Mouse (Mus musculus) granulocyte monocyte progenitor cell, adult 5-6 weeks (primary cell): ENCODE measurements around the gene Slc25a23. TPM values are rescaled to one million over a fixed set of nuclear protein-coding genes. Genes with fewer than 3 reads are reported as not detected.

ENCODE experiments used
- ATAC-seq: replicated peaks from 2 replicates; pipeline ENCODE4 v1.8.0; 2016; ENCODE audit warnings: mild to moderate bottlenecking, moderate TSS enrichment, inconsistent platforms; ENCODE audit not compliant: poor library complexity, severe bottlenecking
- total RNA-seq, 2 experiments: library from RNA; stranded (forward) in 1 of 2; stranded (reverse) in 1 of 2; fragments of 200-712, 200-1000 nt in 1 of 2; fragments of >200 nt in 1 of 2; fragmentation: Nextera tagmentation in 1 of 2; gene quantifications; 2 replicates each; pipeline ENCODE4 v1.2.3; 2014 to 2017

The Slc25a23 gene
- 15.2 and 23.8 TPM in 2 replicates for total RNA-seq (2014; fragmentation: Nextera tagmentation)
- 1.6 and 1.7 TPM in 2 replicates for total RNA-seq (2017)

DNA sequence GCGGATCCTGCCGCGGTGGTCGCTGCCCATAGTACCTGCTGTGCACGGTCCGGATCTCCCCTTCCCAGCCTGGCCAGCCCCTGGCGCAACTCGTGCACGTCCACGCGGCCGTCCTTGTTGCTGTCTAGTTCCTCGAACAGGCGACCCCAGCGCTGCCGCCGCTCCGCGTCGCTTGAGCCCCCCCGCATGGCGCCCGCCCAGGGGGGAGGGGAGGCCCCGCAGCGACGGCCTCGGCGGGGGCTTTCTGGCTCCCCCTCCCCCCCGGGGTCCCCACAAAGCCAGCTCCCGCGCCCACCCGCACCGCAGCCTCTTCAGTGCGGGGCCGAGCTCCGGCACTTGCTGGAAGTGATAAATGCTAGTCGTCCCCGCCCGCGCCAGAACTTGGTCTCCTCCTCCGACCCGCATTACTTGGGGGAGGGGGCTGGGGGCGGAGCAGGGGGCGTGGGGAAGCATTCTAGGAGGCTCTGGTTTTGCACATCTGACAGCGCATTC is at the start of gene Slc25a23:
TSS of gene Slc25a23 (minus strand) at position 378 of the 492 bp plus-strand sequence.
- ATAC-seq: peak; percentile 13; the same call in 1 of the 2 replicates

DNA sequence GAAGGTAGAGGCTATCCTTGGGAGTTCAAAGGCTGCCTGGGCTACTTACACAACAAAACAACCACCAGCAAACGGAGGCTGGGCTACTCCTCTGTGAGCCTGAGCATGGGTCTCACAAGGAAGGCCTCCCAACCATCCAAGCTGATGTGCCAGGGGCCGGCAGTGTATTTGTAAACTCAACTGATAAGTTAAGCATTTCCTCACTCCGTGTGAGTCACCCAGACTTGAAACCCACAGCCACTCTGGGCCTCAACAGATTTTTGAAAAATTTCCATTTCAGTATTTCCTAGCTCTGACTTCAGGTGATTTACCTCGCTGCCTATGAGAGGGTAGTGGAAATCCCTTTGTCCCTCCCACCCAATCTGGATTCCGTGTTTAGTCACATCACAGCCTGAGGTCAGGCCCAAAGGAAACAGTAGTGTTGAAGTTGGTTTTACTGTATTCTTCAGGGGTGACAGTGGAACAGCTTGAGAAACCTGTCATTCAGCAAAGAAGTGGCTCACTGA is 49.1 kb upstream of the Slc25a23 start:
- ATAC-seq: no peak

DNA sequence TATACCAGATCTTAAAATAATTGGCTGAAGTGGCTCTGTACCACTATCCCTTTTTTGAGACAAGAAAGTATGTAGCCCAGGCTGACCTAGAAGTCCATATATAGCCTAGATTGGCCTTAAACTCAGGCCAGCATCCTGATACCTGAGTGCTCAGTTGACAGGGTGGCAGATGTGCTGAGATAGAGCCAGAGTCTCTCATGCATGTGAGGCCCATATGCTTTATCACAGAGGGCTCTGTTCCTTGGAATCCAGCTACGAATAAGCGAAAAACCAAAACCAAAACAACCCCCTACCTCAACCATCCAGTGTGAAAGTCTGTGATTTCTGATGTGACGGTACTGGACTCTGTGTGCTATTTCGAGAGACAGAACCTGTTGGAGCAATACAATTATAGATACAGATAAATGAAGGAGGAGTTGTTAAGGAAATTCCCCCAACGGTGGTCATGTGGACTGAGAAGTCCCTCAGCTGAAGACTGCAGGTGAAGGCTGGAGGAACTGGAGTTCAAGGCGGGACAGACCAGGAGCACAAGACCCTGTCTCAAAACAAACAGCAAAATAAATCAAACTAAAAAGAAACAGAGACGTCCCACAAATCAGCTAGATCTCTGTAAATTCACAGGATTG is 48.5 kb upstream of the Slc25a23 start:
- ATAC-seq: no peak

DNA sequence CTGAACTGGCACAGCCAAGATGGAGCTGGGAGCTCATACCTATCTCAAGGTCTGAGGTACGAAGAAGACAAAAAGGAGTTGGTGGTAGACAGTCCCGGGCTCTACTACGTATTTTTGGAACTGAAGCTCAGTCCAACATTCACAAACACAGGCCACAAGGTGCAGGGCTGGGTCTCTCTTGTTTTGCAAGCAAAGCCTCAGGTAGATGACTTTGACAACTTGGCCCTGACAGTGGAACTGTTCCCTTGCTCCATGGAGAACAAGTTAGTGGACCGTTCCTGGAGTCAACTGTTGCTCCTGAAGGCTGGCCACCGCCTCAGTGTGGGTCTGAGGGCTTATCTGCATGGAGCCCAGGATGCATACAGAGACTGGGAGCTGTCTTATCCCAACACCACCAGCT is 47.4 kb upstream of the Slc25a23 start:
- ATAC-seq: no peak

DNA sequence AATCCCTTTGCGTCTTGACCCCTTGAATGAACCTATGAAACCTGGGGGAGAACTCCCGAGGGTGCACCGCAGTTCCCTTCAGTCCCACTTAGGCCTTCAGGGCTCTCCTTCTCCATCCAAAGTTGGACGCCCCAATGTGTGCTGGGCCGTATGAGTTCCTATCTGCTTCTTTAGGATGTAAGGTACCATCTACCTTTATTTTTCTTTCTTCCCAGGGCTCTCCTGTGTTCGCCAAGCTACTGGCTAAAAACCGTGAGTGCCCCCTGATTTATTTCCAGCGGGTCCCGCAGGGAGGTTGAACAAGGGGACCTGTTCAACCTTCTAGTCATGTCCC is 46.3 kb upstream of the Slc25a23 start:
- no peak for ATAC-seq

DNA sequence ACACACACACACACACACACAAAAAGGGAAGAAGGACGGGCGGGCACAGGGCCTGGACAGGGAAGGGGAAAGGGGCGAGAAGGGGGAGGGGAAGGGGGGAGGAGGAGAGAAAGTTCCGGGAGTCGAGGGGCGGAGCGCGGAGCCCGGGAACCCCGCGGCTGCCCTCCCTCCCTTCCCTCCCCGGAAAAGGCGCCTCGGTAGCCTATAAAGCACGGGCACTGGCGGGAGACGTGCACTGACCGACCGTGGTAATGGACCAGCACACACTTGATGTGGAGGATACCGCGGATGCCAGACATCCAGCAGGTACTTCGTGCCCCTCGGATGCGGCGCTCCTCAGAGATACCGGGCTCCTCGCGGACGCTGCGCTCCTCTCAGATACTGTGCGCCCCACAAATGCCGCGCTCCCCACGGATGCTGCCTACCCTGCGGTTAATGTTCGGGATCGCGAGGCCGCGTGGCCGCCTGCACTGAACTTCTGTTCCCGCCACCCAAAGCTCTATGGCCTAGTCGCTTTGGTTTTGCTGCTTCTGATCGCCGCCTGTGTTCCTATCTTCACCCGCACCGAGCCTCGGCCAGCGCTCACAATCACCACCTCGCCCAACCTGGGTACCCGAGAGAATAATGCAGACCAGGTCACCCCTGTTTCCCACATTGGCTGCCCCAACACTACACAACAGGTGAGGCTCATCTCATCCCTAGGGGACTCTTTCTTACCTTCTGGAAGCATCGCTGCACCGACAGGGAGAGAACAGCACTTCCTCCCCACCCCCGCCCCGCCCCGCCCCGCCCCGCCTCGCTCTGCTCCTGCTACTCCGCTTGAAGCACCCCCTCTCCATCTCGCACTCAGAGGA is 45.7 kb upstream of the Slc25a23 start, which contains the start of gene Tnfsf9:
TSS of gene Tnfsf9 (plus strand) at position 145 of the 854 bp plus-strand sequence.
- peak; percentile 45 for ATAC-seq

DNA sequence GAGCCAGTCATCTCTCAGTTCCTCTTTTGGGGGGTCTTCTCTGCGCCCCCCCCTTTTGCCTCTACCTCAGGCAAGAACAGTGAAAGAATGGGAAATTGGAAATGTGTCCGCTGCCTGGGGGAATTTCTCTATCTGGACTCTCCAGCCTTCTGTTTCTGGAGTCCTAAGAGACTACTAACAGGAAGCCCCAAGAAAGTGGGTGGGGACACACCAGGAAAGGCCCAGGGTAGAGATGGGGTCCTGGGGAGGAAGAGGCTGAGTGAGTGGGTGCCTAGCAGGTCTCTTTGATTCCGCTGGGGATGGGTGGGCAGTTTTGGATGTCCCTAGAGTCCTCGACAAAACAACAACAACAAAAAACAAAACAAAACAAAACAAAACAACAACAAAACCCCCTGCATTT is 44.8 kb upstream of the Slc25a23 start:
- peak; percentile 23 for ATAC-seq

DNA sequence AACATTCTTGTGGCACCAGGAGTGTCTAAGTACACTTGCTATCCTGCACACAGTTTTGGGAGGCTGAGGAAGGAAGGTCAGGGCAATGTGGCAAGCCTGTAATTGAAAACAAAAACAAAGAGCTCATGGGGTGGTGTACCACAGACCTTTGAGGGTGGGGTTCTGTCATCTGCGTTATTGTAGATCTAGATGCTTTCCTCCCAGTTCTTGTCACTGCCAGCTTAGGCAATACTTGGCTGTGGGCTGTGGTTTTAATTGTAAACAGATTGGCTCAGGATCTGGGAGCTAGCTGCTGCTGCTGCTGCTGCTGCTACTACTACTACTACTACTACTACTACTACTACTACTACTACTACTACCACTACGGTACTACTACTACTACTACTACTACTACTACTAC is 42.6 kb upstream of the Slc25a23 start:
- peak; percentile 39 for ATAC-seq

DNA sequence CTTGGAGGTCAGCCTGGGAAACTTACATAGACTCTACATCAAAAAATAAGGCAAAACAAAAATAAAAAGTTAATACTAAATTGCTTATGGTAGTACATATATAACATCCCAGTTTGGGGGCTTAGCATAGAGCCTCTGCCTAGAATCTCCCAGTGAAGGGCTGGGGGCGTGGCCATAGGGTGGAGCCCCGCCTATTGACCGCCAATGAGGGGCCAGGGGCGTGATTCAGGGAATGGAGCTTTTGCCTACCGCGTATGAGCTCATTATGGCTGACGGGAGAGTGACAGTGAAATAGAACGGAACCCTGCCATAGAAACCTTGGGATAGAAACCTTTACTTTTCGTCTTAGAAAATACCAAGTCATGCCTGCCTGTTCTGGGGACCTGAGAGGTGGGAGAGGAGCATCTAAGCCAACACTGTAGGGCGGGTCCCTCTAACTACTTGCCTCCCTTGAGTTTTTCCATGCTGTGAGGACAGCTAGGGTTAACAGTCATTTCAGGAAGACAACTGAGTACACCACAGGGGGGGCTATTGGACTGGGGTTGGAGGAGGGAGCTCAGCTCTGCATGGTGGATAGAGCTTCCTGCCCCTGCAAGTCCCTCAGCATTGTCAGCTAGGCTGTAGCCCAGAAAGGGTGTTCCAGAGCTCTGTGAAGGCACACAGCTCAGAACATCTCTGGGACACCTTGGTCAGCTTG is 40.1 kb upstream of the Slc25a23 start:
- ATAC-seq: 0 out of 2 replicates have a peak, but pooled peaks have one; percentile 14

DNA sequence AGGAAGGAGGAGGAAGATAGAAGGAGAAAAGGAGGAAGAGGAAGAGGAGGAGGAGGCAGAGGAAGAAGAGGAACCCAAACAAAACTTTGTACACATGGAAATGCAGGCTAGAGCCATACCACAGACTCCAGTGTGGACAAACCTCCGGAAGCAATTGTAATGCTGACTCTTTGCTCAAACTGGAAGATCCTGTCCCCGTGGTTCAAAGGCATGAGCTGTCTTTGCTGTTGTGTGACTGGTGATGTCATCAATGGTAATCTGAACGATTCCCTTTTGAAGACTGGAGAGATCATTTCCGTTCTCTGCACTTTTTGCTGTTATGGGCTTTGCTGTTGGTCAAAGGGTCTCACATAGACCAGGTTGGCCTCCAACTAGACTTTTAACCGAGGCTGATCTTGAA is 38.7 kb upstream of the Slc25a23 start:
- ATAC-seq: no peak

DNA sequence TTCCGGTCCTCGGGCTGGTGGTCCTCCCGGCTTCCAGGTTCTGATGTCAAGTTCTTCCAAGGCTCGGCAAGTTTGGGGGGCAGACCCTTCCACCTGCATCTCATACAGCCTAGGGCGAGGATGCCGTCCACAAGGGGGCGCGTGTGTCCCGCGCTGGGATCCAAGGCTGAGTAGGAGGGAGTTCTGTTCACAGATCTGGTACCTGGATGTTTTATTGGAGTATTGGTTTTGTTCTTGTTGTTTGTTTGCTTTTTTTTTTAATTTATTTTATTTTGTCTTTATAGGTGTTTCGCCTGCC is 36.9 kb upstream of the Slc25a23 start:
- peak; percentile 42 for ATAC-seq

DNA sequence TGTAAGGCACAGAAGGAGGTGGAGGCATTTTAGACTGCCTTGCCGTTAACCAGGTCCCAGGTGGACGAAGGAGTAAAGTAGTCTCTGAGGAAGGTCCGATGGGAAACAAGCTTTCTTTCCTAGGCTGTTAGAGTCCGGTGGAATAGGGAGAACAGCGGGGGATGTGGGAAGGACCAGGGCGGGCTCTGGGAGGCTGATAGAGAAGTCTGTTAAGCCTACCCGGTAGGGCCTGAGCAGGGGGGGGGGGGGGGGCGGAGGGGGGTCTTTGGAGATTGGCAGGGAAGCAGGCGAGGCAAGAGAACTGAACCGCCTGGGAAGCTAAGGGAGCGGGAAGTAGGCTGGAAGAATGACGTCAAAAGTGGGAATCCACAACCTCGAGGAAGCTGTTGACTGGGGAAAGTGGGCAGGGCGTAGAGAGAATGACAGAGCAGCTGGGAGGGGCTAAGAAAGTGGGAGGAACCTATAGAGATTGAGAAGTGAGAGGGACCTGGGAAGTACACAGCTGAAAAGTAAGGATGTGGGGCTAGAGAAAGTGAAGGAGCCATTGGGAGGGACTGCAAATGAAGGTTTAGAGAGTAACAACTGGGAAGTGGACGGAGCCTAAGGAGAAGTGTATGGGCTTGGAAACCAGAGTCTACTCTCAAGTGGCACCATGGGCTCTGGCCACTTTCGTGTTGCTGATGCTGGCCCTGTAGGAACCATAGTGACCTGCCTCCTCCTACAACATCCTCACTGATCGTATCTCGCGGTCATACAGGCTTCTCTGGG is 36.4 kb upstream of the Slc25a23 start:
- peak; percentile 77 for ATAC-seq

DNA sequence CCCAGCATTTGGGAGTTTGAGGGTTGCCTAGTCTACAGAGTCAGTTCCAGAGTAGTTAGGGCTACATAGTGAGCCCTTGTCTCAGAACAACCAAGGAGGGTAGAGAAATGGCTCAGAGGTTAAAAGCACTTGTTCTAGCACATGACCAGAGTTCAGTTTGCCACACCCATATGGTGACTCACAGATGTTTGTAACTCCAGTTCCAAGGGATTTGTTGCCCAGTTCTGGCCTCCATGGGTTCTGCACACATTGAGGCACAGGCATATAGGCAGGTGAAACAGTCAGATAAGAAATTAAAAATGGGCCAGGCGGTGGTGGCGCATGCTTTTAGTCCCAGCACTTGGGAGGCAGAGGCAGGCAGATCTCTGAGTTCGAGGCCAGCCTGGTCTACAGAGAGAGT is 34.6 kb upstream of the Slc25a23 start:
- no peak for ATAC-seq

DNA sequence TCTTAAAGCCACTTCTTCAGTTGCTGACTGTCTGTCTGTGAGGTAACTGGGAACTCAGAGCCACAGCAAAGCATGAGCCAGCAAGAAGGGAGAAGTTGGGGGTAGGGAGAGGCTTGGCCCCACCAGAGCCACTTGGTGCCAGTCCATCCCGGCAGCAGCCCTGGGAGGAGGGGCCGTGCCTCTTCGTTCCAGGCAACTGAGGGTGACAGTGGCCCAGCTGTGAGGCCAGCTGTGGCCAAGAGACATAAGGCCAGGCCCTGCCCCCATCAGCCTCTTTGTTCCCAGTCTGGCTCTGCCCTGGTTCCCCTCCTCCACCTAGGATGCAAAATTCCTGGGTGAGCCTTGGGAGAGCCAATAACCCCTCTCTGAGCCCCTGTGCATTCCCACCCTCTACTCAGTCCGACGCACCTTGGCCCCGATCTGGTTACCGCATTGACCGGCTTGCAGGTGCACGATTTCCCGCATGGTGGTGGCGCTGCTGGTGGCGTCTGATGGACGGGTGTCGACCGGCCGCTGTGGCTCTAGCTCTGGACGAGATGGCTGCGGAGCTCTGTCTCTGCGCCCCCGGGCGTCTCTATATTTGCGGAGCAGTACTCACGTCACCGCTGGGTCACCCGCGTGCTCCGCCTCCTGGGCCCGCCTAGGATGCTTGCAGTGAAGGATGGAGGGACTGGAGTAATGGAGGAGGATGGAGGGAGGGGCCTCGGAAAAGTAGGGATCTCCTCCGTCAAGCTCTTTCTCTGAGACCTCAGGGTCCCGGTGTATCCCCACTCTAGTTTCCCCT is 27.6 kb upstream of the Slc25a23 start, which contains the start of gene Tubb4a:
TSS of gene Tubb4a (minus strand) at position 734 of the 784 bp plus-strand sequence.
- peak; percentile 53 for ATAC-seq

DNA sequence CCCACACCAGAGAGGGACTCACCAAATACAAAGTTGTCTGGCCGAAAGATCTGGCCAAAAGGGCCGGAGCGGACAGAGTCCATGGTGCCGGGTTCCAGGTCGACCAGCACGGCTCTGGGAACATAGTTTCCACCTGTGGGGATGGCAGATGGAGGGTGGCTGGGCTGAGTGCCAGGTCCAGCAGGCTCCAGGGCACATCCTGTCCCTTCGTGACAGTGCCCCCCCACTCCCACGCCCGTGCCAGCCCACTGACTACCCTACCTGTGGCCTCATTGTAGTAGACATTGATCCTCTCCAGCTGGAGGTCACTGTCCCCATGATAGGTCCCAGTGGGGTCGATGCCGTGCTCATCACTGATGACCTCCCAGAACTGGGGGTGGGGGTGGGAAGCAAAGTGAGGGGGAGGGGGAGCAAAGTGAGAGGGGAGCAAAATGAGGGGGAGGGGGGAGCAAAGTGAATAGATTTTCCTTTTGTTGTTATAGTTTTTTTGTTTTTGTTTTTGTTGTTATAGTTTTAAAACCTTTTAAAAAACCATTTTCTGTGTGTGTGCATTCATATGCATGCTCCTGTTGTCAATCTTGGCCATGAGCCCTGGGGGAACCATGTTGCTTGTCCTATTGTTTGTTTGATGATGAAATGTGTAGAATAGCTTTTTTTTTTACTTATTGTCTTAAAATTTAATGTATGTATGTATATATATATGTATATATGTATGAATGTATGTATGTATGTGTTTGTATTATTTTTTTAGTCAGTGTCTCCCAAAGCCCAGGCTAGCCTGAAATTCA is 26.5 kb upstream of the Slc25a23 start:
- ATAC-seq: no peak

DNA sequence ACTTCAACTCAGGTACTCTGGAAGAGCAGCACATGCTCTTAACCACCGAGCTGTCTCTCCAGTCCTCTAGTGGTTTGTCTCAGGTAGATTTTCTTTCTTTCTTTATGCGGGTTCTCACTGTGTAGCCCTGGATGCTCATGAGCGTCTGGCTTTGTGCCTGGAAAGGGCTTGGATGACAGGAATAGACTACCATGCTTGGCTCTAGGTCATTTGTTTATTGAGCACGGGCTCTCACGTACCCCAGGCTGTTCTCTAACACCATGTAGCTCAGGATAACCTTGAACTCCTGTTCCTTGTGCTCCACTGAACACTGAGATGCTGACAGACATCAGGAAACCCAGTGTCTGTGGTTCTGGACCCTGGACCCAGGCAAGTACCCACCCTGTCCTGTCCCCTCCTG is 22.8 kb upstream of the Slc25a23 start:
- ATAC-seq: no peak

DNA sequence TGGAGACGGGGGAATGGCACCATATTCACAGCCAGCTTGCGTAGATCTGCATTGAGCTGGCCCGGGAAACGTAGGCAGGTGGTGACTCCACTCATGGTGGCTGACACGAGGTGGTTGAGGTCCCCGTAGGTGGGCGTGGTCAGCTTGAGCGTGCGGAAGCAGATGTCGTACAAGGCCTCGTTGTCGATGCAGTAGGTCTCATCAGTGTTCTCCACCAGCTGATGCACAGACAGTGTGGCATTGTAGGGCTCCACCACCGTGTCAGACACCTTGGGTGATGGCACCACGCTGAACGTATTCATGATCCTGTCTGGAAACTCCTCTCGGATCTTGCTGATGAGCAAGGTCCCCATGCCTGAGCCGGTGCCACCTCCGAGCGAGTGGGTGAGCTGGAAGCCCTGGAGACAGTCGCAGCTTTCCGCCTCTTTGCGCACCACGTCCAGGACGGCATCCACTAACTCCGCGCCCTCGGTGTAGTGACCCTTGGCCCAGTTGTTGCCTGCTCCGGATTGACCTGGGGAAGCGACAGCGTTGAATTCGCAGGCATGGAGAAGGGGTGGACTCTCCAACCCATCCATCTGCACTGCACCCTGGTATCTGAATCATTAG is 21.7 kb upstream of the Slc25a23 start:
- no peak for ATAC-seq

DNA sequence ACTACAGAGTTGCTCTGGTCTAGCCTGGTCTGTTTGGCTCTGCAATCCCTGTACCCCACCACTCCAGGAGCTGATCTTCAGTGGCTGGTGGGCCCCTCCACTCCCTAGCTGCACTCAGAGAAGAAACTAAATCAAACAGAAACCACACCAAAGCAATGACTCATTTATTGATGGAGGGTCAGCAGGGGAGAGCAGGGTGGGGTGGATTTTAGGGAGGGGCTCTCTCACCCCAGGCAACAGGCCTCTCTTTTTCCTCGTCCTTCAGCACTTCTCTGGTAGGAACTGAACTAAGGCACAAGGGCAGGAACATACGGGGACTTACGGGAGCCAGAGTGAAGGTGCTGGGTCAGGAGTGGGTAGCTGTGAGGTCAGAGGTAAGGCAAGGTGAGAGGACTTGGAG is 20.3 kb upstream of the Slc25a23 start:
- ATAC-seq: no peak
